ENCODE assay signal across 26 mouse cellular contexts in the genomic region with DNA sequence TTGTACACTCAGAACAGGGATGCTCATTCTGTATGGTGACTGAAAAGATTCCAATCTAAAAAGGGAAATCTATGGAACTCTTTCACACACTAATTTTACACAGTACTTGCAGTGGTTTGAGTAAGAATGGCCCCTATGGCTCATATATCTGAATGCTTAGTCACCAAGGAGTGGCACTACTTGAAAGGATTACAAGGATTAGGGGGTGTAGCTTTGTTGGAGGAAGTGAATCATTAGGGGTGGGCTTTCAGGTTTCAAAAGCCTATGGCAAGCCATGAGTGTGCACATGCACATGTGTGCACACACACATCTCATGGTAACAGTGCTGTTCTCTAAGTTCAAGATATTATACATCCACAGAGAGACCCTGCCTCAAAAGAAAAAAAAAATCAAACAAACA. TPM values are rescaled to one million over a fixed set of nuclear protein-coding genes. Genes with fewer than 3 reads are reported as not detected.
"Had no signal": no experiment of that assay in that cellular context is flagged by ENCODE, and none has a peak within 500 bp of the region (broad histone marks: within the 10 kb centered on the region; RNA-seq: fewer than 3 reads in every experiment).

No protein-coding gene starts in this region.

- ATAC-seq: liver, postnatal 0 days; lung, postnatal 0 days; midbrain, embryonic 16.5 days had no signal

- H3K4me3 ChIP-seq: lung, embryonic 15.5 days; megakaryocyte, embryonic 14.5 days; midbrain, embryonic 12.5 days; myocyte; neural tube, embryonic 13.5 days; neural tube, embryonic 15.5 days; stomach, embryonic 15.5 days had no signal

- H3K27me3 ChIP-seq: lung, embryonic 15.5 days; midbrain, embryonic 12.5 days; neural tube, embryonic 13.5 days; neural tube, embryonic 15.5 days; stomach, embryonic 15.5 days had no signal

- H3K9me3 ChIP-seq: lung, embryonic 15.5 days; megakaryocyte, embryonic 14.5 days; midbrain, embryonic 12.5 days; neural tube, embryonic 13.5 days; neural tube, embryonic 15.5 days; stomach, embryonic 15.5 days had no signal

- H3K36me3 ChIP-seq: lung, embryonic 15.5 days; stomach, embryonic 15.5 days had no signal

- H3K9ac ChIP-seq: liver, postnatal 0 days; lung, embryonic 15.5 days; midbrain, embryonic 12.5 days; neural tube, embryonic 13.5 days; neural tube, embryonic 15.5 days; stomach, embryonic 15.5 days had no signal

- H3K4me1 ChIP-seq: lung, embryonic 15.5 days; midbrain, embryonic 12.5 days; neural tube, embryonic 13.5 days; neural tube, embryonic 15.5 days; stomach, embryonic 15.5 days had no signal

- H3K4me2 ChIP-seq: lung, embryonic 15.5 days; midbrain, embryonic 12.5 days; neural tube, embryonic 13.5 days; neural tube, embryonic 15.5 days; stomach, embryonic 15.5 days had no signal

- DNase-seq: liver, postnatal 0 days; lung, adult 2 months; lung, postnatal 14 days; lung, postnatal 36 days; midbrain, embryonic 14.5 days; retina, postnatal 1 day; right cerebral cortex, adult 18-20 months; right cerebral cortex, postnatal 25 days; right cerebral cortex, postnatal 4 days; thymus, adult 2 months; thymus, postnatal 25 days had no signal

- H3K27ac ChIP-seq: lung, embryonic 15.5 days; macrophage; midbrain, embryonic 12.5 days; neural tube, embryonic 13.5 days; neural tube, embryonic 15.5 days; stomach, embryonic 15.5 days; stomach, postnatal 0 days had no signal

RNA-seq across cellular contexts. Expression of gene Ube2d2b, which starts 27.3 kb away (rescaled TPM):
- total RNA-seq: megakaryocyte progenitor cell, adult 5-6 weeks had no signal
- polyA plus RNA-seq: lung, adult 2 months; macrophage; neural tube, embryonic 11.5 days; neural tube, embryonic 13.5 days; small intestine, adult 2 months; spleen, adult 2 months; stomach, postnatal 0 days had no signal
